In the genomic region with DNA sequence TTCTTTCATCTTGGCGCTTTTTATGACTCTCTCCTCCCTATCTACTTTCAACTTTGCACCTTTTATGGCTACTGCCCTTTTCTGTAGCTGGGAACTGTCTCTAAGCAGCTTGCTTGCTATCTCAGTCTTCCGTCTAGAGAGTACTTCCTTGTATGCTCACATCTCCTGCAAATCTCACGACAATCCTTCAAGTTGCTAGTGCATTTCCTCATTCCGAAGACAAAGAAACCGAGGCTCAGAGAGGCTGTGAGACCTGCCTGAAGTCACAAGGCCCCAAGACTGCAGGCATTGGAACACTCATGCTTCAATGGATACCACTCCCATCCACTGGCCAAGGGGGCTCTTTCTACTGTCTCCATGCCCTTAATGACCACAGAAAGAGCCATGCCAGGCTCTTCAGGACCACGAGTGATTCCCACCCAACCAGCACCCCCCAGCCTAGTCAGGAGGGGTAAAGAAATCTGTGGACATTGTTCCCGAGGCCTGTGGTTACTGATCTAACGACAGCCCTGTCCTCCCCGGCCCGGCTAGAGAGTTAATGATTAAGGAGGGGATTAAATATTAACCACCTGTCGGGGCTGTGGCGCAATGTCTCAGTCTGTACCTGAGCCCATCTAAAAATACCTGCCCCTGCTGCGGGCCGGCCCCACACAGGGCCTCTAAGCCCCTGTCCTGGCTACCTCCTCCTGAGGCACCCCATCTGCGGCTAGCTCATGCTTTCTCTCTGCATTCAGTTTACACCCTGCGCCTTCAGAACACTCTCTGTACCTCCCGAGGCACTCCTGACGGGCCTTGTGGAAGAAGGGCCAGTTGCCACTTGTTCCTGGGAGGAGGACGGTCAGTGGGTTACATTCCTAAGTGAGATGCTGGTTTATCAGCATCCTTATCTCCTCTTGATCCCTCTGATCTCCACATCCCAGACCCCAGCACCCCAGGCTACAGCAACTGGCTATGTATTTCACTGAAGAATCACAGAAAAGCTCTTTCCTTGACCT, we compare ENCODE assay signal across 10 mouse cellular contexts. TPM values are rescaled to one million over a fixed set of nuclear protein-coding genes. Genes with fewer than 3 reads are reported as not detected.
DNase-seq lines count a peak whose midpoint lies in the region; ATAC-seq and TF ChIP-seq lines count a peak whose summit lies in the region.
"Had no signal": no experiment of that assay in that cellular context is flagged by ENCODE, and none has a peak within 500 bp of the region (broad histone marks: within the 10 kb centered on the region; RNA-seq: fewer than 3 reads in every experiment).

No protein-coding gene starts in this region.

- no peaks in the 10 kb centered on the region for H3K9me3 ChIP-seq in intestine, postnatal 0 days (ENCODE audit: control insufficient read depth)
- no peaks in the 10 kb centered on the region for H3K9me3 ChIP-seq in liver, embryonic 13.5 days (replicated peaks)
- H3K9me3 ChIP-seq in stomach, embryonic 16.5 days (replicated peaks; ENCODE audit: control insufficient read depth, low read length): no peaks in the 10 kb centered on the region

- H3K36me3 ChIP-seq in intestine, postnatal 0 days (ENCODE audit: control insufficient read depth, insufficient read depth): no peaks in the 10 kb centered on the region; the same call in 1 of the 2 replicates
- no peaks in the 10 kb centered on the region for H3K36me3 ChIP-seq in liver, embryonic 13.5 days
- H3K36me3 ChIP-seq in stomach, embryonic 16.5 days (ENCODE audit: control insufficient read depth, insufficient read depth, low read length): no peaks in the 10 kb centered on the region

- H3K4me3 ChIP-seq in lung, adult 2 months (replicated peaks; ENCODE audit: extremely low read depth, low read depth, low read length): no peak overlapping the region
- H3K4me3 ChIP-seq in intestine, postnatal 0 days (ENCODE audit: low read depth, low read length): no peak overlapping the region
- H3K4me3 ChIP-seq in liver, embryonic 13.5 days (replicated peaks): no peak overlapping the region
- H3K4me3 ChIP-seq in stomach, embryonic 16.5 days (replicated peaks; ENCODE audit: low read length): no peak overlapping the region
- H3K4me3 ChIP-seq in layer of hippocampus, adult 2 months: no peak overlapping the region

- 60% methylated on average over 19 of the region's 19 CpGs for WGBS in lung, adult 2 months
- WGBS in intestine, postnatal 0 days: 28% methylated on average over 19 of the region's 19 CpGs
- 45% methylated on average over 19 of the region's 19 CpGs for WGBS in liver, embryonic 13.5 days (ENCODE audit: insufficient replicate concordance)
- 41% methylated on average over 19 of the region's 19 CpGs for WGBS in stomach, embryonic 16.5 days

- H3K27ac ChIP-seq in intestine, postnatal 0 days (ENCODE audit: low read depth, low read length): peak overlapping the region; percentile 99
- peak overlapping the region; percentile 98 for H3K27ac ChIP-seq in liver, embryonic 13.5 days
- peak overlapping the region; percentile 97 for H3K27ac ChIP-seq in stomach, embryonic 16.5 days (ENCODE audit: low read length)
- no peak overlapping the region for H3K27ac ChIP-seq in layer of hippocampus, adult 2 months

- TF ChIP-seq CTCF in lung, adult 2 months (IDR thresholded peaks at IDR 0.05; ENCODE audit: insufficient read depth, low read length): no peak
- TF ChIP-seq CTCF in intestine, postnatal 0 days (IDR thresholded peaks at IDR 0.05; ENCODE audit: low read depth): no peak
- no peak for TF ChIP-seq CTCF in layer of hippocampus, adult 2 months (conservative IDR thresholded peaks at IDR 0.05)

- H3K9ac ChIP-seq in intestine, postnatal 0 days (ENCODE audit: low read depth, low read length): no peak overlapping the region
- peak overlapping the region; percentile 31 for H3K9ac ChIP-seq in liver, embryonic 13.5 days
- peak overlapping the region; percentile 57 for H3K9ac ChIP-seq in stomach, embryonic 16.5 days (ENCODE audit: low read length)

- H3K4me1 ChIP-seq in lung, adult 2 months (ENCODE audit: control insufficient read depth, insufficient read depth, low read length): peaks cover 11% of the 10 kb centered on the region
- H3K4me1 ChIP-seq in intestine, postnatal 0 days (replicated peaks; ENCODE audit: control insufficient read depth, insufficient read depth, low read length): peaks cover 29% of the 10 kb centered on the region
- H3K4me1 ChIP-seq in liver, embryonic 13.5 days (replicated peaks): peaks cover 96% of the 10 kb centered on the region
- peaks cover 35% of the 10 kb centered on the region for H3K4me1 ChIP-seq in stomach, embryonic 16.5 days (ENCODE audit: control insufficient read depth, insufficient read depth, low read length)

- H3K27me3 ChIP-seq in intestine, postnatal 0 days (replicated peaks; ENCODE audit: control insufficient read depth, insufficient read depth, low read length): no peaks in the 10 kb centered on the region
- H3K27me3 ChIP-seq in liver, embryonic 13.5 days: no peaks in the 10 kb centered on the region
- H3K27me3 ChIP-seq in stomach, embryonic 16.5 days (ENCODE audit: control insufficient read depth, insufficient read depth, low read length): no peaks in the 10 kb centered on the region

- peak; percentile 86 for ATAC-seq in intestine, postnatal 0 days
- ATAC-seq in liver, embryonic 13.5 days (ENCODE audit: low read depth): peak; percentile 10
- peak; percentile 87 for ATAC-seq in stomach, embryonic 16.5 days (ENCODE audit: insufficient read depth, low FRiP score)

- TF ChIP-seq POLR2A in lung, adult 2 months (IDR thresholded peaks at IDR 0.05; ENCODE audit: borderline replicate concordance, extremely low read depth, low read depth, low read length): no peak

- DNase-seq in lung, adult 18-20 months: peak; percentile 75 to 81
- no peak for DNase-seq in lung, adult 2 months
- DNase-seq in liver, embryonic 13.5 days: no peak
- DNase-seq in layer of hippocampus, adult 2 months (ENCODE audit: low spot score in 2 of 2): no peak
- DNase-seq in B cell, adult 2 months: no peak
- DNase-seq in cerebellum, adult 18-20 months: no peak
- DNase-seq: cerebellum, adult 11-12 months; left cerebral cortex, postnatal 4 days had no signal

- H3K4me2 ChIP-seq in intestine, postnatal 0 days (replicated peaks; ENCODE audit: low read depth): peak overlapping the region; percentile 56
- 0 out of 2 replicates have a peak overlapping the region, but pooled peaks have one; percentile 6 for H3K4me2 ChIP-seq in liver, embryonic 13.5 days
- H3K4me2 ChIP-seq in stomach, embryonic 16.5 days (ENCODE audit: low read depth, low read length): peak overlapping the region; percentile 32

RNA-seq across cellular contexts. Expression of a gene that starts 30.7 kb away (rescaled TPM):
- 101 and 187 TPM in 2 replicates for polyA plus RNA-seq in lung, adult 2 months (2012; rRNA removed)
- 29.6 and 32.0 TPM in 2 replicates for polyA plus RNA-seq in intestine, postnatal 0 days (2015; fragmentation: Nextera tagmentation; extraction: Ambion mirVana)
- polyA plus RNA-seq in liver, embryonic 13.5 days (2015; fragmentation: Nextera tagmentation; extraction: Ambion mirVana): 8.9 and 10.0 TPM in 2 replicates
- polyA plus RNA-seq in stomach, embryonic 16.5 days (2015; fragmentation: Nextera tagmentation; extraction: Ambion mirVana): 12.7 and 14.5 TPM in 2 replicates
- 10 to 100 TPM; 24.7 to 26.1 TPM for total RNA-seq in layer of hippocampus, adult 2 months (2021)

Comparison
In these comparisons a context has a peak if more than half of its experiments do, and no peak if none do; other contexts are left out.
1. DNase-seq: peak in lung, adult 18-20 months (2 of 2); none in lung, adult 2 months (single experiment), liver, embryonic 13.5 days (single experiment), layer of hippocampus, adult 2 months (0 of 2), B cell, adult 2 months (0 of 2) and cerebellum, adult 18-20 months (0 of 2).
2. ATAC-seq: peak in every context shown above with its lines; median percentile 87 in stomach, embryonic 16.5 days; 86 in intestine, postnatal 0 days; 10 in liver, embryonic 13.5 days.
3. H3K4me2 ChIP-seq: peak in every context shown above with its lines; median percentile 56 in intestine, postnatal 0 days; 32 in stomach, embryonic 16.5 days; 6 in liver, embryonic 13.5 days.